Mouse (Mus musculus) liver, postnatal 0 days (tissue): Measurements from ENCODE around the gene Ppfibp1.

Experiments
- CTCF ChIP-seq: sonication (generic); IDR thresholded peaks from 2 replicates; pipeline ENCODE4 v1.5.1; 2016; ENCODE audit warnings: antibody characterized with exemption, low read depth
- EP300 ChIP-seq: IDR thresholded peaks from 2 replicates; pipeline ENCODE4 v1.6.1; 2016; ENCODE audit warnings: antibody characterized with exemption, low read depth, mild to moderate bottlenecking

DNA sequence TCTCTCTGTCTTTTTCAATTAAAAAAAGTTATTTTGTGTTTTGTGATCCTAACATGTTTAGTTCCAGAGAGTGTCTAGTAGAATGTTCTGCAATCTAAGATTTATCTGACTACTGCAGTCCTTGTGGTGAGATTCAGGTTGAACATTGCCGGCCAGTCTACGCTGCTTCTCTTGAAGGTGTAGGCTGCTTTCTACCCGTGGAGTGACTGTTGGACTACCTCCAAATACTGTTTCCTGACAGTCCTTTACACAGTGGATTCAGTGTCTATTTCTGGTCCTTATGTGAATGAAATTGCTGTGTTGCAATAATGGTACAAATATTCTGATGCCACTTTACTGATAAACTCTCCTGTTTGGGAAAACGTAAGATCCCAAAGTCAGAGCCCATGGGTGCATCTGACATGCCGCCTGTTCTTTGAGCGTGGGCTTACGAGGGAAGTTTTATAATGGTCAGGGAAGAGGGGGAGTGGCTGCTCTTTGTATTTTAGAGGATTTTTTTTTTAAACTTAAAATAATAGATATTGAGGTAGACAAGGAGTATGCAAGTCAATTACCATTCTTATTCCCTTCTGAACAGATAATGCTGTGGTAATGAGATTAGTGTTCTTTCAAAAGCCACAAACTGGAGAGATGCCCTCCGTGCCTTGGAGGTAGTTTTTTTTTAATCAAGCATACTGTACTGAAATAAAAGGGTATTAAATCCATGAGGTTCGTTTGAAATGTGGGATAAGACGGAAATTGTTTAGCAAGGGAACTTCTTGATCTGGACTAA, 61.6 kb downstream of the Ppfibp1 start:
- no peak for TF ChIP-seq CTCF
- TF ChIP-seq EP300, result no peak
